Mouse (Mus musculus) olfactory bulb, adult 2 months (tissue): ENCODE results near the gene Vav3.

ENCODE experiments used
- CTCF ChIP-seq: fragments of 200-500 bp; IDR thresholded peaks from 2 replicates; pipeline ENCODE4 v1.5.1; 2012; ENCODE audit warnings: low read depth, mild to moderate bottlenecking, low read length, moderate library complexity; ENCODE audit not compliant: insufficient read depth
- POLR2A ChIP-seq: fragments of 200-500 bp; IDR thresholded peaks from 2 replicates; pipeline ENCODE4 v1.6.1; 2012; ENCODE audit warnings: mild to moderate bottlenecking, low read depth, low read length, moderate library complexity; ENCODE audit not compliant: insufficient read depth

DNA sequence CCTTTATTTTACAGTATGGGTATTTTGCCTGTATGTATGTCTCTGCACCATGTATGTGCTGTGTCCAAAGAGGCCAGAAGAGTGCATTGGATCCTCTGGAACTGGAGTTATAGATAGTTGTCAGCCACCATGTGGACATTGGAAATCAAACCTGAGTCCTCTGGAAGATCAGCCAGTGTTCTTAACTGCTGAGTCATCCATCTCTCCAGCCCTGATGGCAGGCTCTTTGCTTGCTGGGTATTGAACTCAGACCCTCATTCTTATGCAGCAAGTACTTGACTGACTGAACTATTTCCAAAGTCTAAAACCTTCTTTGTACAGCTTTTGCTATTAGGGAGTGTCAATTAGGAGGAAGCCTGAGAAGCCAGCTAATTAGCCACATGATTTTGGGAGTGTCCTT lies 126.1 kb downstream of the Vav3 start:
- no peak for TF ChIP-seq CTCF
- TF ChIP-seq POLR2A = no peak
